Mouse (Mus musculus): ENCODE results near the gene Cbx6.
"Not testable (repeated sequence)": the region's sequence is repeated elsewhere in the genome, so short reads cannot be mapped to it uniquely, and the experiment has no call there.

The Cbx6 gene

DNA sequence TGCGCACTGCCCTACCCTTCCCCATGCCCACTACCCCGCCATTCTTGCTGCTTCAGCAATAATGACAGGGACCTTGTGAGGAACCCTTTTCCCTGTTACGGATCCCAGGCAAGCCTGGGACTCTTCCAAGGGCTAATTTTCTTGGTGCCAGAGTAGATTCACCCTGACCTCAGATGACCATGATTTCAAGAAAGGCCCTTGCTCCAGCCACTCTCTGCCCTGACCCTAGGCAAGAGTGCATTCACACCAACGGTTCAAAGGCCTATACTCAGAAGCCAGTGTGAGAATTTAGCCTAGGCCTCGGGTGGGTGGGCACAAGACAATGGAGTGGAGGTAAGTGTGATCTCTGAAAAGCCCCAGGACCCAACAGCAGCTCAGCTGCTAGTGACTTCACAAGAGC is 5.1 kb downstream of the Cbx6 start:
- DNase-seq (ENCODE audit: low spot score), result no peak

DNA sequence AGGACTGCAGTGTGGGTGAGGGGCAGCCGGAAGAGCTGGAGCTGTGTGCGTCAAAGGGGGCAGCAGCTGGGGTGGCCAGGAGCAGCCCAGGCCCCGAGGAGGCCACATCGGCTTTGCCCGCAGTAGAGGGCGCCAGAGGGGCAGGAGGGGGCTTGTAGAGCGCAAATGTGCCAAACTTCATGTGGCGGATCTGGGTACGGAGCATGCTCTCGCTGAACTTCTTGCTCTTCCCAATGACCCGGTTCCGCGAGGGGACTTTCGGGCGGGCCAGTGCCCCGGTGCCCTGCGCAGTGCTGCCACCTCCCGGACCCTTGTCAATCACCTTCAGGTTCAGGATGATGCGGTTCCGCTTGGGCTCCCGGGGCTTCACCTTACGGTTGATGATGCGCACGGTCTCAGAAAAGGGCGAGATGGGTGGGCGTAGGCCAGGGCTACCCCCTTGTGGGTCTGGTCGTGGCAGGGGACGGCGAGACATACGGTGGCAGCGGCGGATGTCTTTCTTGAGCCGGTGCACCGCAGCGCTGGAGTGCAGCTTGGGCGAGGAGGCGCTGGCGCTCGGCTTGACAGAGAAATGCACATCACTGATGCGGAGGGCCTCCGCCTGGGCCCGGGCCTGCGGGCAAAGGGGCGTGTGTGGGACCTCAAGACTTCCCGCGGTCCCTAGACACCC is 6.0 kb downstream of the Cbx6 start:
- no peak for DNase-seq (ENCODE audit: low spot score)

DNA sequence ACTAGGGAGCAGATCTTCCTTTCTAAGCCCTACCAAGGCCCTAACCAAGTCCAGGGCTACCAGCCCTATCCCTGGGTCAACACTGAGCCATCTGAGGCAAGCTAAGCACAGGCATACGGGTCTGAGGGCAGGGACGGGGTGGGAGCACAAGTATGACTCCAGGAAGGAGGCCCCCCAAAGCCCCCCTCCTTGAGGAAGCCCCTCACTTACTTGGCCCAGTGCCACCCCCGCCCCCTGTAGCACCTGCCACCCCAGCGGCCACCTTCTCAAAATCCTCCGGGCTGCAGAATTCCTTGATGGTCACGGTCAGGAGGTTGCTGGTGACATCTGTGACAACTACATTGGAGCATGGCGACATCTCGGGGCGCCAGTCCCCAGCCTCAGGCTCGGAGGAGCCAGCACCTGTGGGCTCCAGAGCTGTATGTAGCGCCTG is 6.7 kb downstream of the Cbx6 start:
- DNase-seq (ENCODE audit: low spot score), result no peak

GRCm38 (mm10) chr15:79827061-79827777 is 7.3 kb downstream of the Cbx6 start:
- no peak for DNase-seq (ENCODE audit: low spot score)

GRCm38 (mm10) chr15:79826221-79826935 is 8.1 kb downstream of the Cbx6 start:
- no peak for DNase-seq (ENCODE audit: low spot score)

- DNase-seq (ENCODE audit: low spot score), result peak; percentile 29
Measured at GRCm38 (mm10) chr15:79825146-79825825, 9.2 kb downstream of the Cbx6 start.

- DNase-seq (ENCODE audit: low spot score), result no peak
Measured at GRCm38 (mm10) chr15:79823588-79824280, 10.8 kb downstream of the Cbx6 start.

GRCm38 (mm10) chr15:79822265-79823199 is 12.0 kb downstream of the Cbx6 start:
- DNase-seq (ENCODE audit: low spot score), result no peak

DNA sequence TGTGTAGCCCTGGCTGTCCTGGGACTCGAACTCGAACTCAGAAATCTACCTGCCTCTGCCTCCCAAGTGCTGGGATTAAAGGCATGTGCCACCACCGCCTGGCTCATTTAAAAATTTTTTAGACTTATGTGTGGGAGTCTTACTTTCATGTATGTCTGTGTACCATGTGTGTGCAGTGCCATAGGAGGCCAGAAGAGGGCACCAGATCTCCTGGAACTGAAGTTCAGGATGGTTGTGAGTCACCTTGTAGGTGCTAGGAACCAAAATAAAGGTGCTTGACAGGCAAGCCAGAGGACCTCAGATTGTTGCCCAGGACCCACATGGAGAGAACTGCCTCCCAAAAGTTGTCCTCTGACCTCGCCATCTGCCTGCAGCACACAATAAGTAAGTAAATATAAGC is 16.2 kb downstream of the Cbx6 start:
- no peak for DNase-seq (ENCODE audit: low spot score)

DNA sequence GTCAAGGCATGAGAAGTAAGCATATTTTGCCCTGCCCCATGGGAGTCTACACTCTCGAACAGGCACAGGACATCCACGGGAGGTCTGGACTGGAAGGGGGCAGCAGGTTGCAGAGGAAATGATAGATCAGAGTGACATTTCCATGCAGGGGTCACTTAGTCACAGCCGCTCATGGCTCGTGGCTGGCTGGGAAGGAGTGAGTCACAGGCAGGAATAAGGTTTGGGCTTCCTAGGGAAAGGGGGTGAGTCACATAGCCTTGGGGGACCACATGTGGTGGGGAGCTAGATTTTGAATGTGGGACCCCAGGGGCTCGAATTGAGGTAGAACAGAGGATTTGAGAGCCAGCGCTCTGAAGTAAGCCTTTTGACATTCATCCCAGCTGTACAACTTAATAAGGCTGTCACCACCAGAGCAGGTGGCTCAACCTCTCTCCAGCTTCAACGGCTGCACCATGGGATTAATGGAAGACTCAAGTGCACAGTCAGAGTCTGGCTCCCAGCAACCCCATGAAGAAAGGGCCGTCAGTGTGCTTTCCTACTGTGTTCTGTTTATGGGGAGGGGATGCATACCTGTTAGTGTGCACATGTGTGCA is 20.7 kb downstream of the Cbx6 start:
- no peak for DNase-seq (ENCODE audit: low spot score)

- DNase-seq (ENCODE audit: low spot score), result not testable (repeated sequence)
Measured at GRCm38 (mm10) chr15:79812840-79813239, 21.6 kb downstream of the Cbx6 start.

DNA sequence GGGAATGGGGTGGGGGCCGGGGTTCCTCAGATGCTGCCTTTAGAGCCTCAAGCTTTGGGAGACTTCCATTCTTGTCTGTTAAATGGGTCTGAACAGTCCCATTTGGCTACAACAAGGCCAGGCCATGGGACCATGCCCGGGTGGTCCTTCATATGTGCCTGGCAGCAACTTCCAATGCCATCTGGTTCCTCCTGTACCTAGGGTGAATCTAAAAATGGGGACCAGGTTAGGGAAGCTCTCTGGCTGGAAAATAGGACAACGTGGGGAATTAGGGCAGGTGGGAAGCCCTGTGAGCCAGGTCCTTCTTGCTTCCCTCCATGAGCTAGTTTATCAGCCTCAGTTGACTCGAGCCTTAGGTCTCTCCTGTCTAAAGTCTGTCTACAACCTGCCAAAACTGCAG is 23.5 kb downstream of the Cbx6 start:
- DNase-seq (ENCODE audit: low spot score), result no peak

DNA sequence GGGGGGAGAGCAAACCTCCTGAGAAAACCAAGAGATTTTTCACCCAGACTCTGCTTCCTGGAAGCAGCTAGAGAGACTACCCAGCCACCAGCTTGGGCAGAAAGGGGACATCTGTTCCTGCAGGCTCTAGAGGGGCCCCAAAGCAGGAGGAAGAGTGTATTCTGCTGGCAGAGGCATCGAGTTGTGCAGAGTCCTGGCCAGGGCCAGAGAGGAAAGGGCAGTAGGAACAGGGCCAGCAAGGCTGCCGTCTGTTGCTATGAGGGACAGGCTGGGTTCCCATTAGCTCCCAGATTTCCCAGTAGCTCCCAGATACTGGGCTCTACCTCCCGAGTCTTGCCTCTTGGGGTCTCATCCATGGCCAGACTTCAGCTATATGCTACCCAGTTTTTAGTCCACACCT is 24.4 kb downstream of the Cbx6 start:
- DNase-seq (ENCODE audit: low spot score), result no peak

GRCm38 (mm10) chr15:79808658-79809057 is 25.8 kb downstream of the Cbx6 start:
- no peak for DNase-seq (ENCODE audit: low spot score)

DNA sequence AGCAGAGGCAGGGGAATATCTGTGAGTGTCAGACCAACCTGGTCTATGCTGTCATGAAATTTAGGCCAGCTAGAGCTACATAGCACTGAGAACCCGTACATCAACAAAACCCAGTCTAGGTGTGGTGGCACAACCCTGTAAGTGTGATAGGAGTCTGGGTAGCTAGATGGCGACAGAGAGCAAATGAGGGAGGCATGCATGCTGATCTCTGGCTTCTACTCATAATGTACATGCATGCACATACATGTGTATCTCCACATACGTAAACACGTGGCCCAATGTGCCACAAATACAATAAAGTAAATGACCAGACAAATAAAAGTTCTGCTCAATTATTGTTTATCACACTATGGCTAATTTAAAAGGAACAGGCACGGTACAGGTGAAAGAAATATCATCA is 26.4 kb downstream of the Cbx6 start:
- peak; percentile 39 for DNase-seq (ENCODE audit: low spot score)

GRCm38 (mm10) chr15:79807050-79807449 is 27.4 kb downstream of the Cbx6 start:
- DNase-seq (ENCODE audit: low spot score), result no peak

DNA sequence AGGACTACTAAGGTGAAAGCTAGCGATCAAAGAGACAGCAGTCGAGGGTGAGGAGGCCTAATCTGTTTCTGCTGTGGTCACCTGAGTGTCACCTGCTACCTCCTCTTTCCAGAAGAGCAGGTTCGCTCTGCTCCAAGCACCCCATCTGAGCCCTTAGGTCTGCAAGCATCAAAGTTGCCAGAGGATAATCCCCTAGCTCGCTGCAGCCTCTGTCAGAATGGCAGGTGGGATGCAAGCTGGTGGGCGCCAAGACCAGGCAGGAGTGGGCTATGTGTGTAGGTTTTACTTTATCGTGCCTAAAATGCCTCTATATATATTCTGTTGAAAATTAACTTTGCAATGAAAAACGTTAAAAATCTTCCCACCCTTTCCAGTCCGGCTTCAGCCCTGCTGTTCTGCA is 29.2 kb downstream of the Cbx6 start:
- no peak for DNase-seq (ENCODE audit: low spot score)

DNA sequence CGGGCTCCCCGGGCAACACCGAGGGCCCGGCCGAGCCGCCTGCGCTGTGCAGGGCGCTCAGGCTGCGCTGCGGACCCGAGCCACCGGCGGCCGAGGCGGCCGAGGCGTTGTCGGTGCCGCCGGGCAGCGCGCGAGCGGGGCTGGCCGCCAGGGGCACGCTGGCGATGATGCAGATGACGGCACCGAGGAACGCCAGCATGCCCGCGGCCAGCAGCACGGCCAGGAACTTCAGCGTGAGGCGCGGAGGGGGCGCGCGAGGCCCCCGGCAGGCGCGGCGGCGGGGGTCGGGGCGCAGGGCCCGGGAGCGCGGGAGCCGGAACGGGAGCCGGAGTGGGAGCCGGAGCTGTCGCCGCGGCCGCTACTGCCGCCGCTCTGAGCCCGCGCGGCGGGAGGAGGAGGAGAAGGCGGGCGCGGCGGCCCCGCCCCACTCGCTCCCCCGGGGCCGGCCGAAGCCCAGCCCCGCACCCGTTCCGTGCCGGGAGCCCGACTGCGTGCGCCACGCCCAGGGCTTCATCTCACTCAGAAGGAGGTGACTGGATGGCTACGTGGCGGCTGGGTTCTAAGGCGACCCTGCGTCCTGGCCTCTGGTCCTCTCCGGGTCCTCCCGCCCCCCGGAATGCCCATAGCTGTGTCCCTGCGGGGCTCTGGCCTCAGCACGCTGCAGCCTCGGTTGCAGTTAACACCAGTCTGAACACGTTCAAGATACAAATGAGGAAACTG is 30.0 kb downstream of the Cbx6 start, which contains the start of gene Nptxr:
Gene Nptxr (minus strand): TSS at position 415 of the 720 bp plus-strand sequence.
- DNase-seq (ENCODE audit: low spot score), result no peak

GRCm38 (mm10) chr15:79803533-79804351 is 30.7 kb downstream of the Cbx6 start:
- DNase-seq (ENCODE audit: low spot score), result no peak

Data from c-Kit-positive CD71-positive TER-119-positive erythroid progenitor cells, embryonic 14.5 days (primary cell).